Mouse (Mus musculus) stomach, postnatal 0 days (tissue): ENCODE results near the gene Dppa3. TPM values are rescaled to one million over a fixed set of nuclear protein-coding genes. Genes with fewer than 3 reads are reported as not detected.

Experiments used
- ATAC-seq: fragments of 200-750 bp; cut with Nextera tagmentation; 2 replicates; pipeline ENCODE4 v1.8.0; 2017; ENCODE audit not compliant: low FRiP score, low TSS enrichment
- DNase-seq: peaks from one replicate; pipeline ENCODE4 v3.0.0-alpha.2; 2016; ENCODE audit warnings: low spot score
- H3K27ac ChIP-seq: fragments of 300-500 bp; sonication (generic); replicated peaks from 2 replicates; pipeline ENCODE4 v1.5.1; 2014; ENCODE audit warnings: mild to moderate bottlenecking, control low read depth
- H3K27me3 ChIP-seq: fragments of 300-500 bp; sonication (generic); 2 replicates; pipeline ENCODE4 v1.6.1; 2014; ENCODE audit warnings: low read length; ENCODE audit not compliant: control insufficient read depth, insufficient read depth
- H3K36me3 ChIP-seq: fragments of 300-500 bp; sonication (generic); 2 replicates; pipeline ENCODE4 v1.6.1; 2014; ENCODE audit warnings: low read length, mixed read lengths; ENCODE audit not compliant: control insufficient read depth, insufficient read depth
- H3K4me1 ChIP-seq: fragments of 300-500 bp; sonication (generic); replicated peaks from 2 replicates; pipeline ENCODE4 v1.6.1; 2014; ENCODE audit warnings: antibody characterized with exemption; ENCODE audit not compliant: control insufficient read depth, insufficient read depth
- H3K4me2 ChIP-seq: fragments of 300-500 bp; sonication (generic); replicated peaks from 2 replicates; pipeline ENCODE4 v1.6.1; 2014; ENCODE audit warnings: low read depth, mild to moderate bottlenecking, control low read depth, moderate library complexity
- H3K4me3 ChIP-seq: fragments of 300-500 bp; sonication (generic); 2 replicates; pipeline ENCODE4 v1.5.1; 2014; ENCODE audit warnings: low read depth, low read length, control low read depth
- H3K9ac ChIP-seq: fragments of 300-500 bp; sonication (generic); 2 replicates; pipeline ENCODE4 v1.6.1; 2014; ENCODE audit warnings: mild to moderate bottlenecking, low read length, control low read depth, mixed read lengths
- H3K9me3 ChIP-seq: fragments of 300-500 bp; sonication (generic); 2 replicates; pipeline ENCODE4 v1.6.1; 2016; ENCODE audit warnings: low read length; ENCODE audit not compliant: control insufficient read depth
- CTCF ChIP-seq: IDR thresholded peaks from 2 replicates; pipeline ENCODE4 v1.5.1; 2016; ENCODE audit warnings: antibody characterized with exemption, low read depth, mild to moderate bottlenecking, moderate library complexity
- EP300 ChIP-seq: optimal IDR thresholded peaks from 2 replicates; pipeline ENCODE3; 2016; ENCODE audit warnings: antibody characterized with exemption
- WGBS: fragments of 180-500 bp; shearing (Covaris S2); extraction: QIAGEN DNeasy Blood & Tissue Kit; methylation state at CpG from one replicate; pipeline ENCODE4 v1.1.7; 2014; 5-methylcytosine and 5-hydroxymethylcytosine counted together
- polyA plus RNA-seq: library from polyadenylated mRNA; unstranded; fragments of >200 nt; fragmentation: Nextera tagmentation; extraction: Ambion mirVana; gene quantifications from 2 replicates; pipeline ENCODE4 v1.2.1, GENCODE M21; 2015

Gene Dppa3
- not detected in 2 replicates for polyA plus RNA-seq

GRCm38 (mm10) chr6:122626110-122626509 lies at the start of gene Dppa3:
Gene Dppa3 (plus strand): TSS chr6:122626410.
- WGBS = 89% methylated on average over 8 of the region's 8 CpGs
- Histone ChIP-seq H3K36me3 (no peaks in the 10 kb centered on the region), H3K9ac (no peak within 1 kb of the TSS), H3K9me3 (no peaks in the 10 kb centered on the region), H3K4me2 (no peak within 1 kb of the TSS; the same call in 1 of the 2 replicates), H3K4me3 (no peak within 1 kb of the TSS), H3K27ac (no peak within 1 kb of the TSS), H3K4me1 (no peaks in the 10 kb centered on the region), H3K27me3 (no peaks in the 10 kb centered on the region)
- TF ChIP-seq CTCF (no peak), EP300 (no peak)
- no peak for DNase-seq
- ATAC-seq = no peak

DNA sequence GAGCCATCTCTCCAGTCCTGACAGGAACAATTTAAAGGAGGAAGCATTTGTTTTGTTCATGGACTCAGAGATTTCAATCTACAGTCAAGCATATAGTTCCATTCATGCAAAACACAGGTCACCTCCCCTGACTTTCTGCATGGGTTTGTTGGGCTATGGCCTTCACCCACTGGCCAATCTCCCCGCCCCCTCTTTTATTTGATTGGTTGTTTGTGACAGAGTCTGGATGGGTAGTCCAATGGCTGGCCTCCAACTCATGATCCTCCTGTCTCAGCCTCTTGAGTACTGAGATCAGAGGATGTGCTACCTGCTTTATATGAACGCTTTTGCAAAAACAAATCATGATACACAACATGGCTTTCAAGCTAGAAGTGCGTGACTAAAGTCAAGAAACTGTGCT lies 49.2 kb upstream of the Dppa3 start:
- H3K4me1 ChIP-seq = no peaks in the 10 kb centered on the region
- H3K27me3 ChIP-seq = no peaks in the 10 kb centered on the region
- ATAC-seq = no peak
- H3K4me2 ChIP-seq = no peak overlapping the region
- 82% methylated on average over 3 of the region's 3 CpGs for WGBS
- no peak for DNase-seq
- TF ChIP-seq CTCF (no peak), EP300 (no peak)
- no peaks in the 10 kb centered on the region for H3K9me3 ChIP-seq
- no peak overlapping the region for H3K4me3 ChIP-seq
- no peaks in the 10 kb centered on the region for H3K36me3 ChIP-seq
- H3K27ac ChIP-seq = no peak overlapping the region
- no peak overlapping the region for H3K9ac ChIP-seq

DNA sequence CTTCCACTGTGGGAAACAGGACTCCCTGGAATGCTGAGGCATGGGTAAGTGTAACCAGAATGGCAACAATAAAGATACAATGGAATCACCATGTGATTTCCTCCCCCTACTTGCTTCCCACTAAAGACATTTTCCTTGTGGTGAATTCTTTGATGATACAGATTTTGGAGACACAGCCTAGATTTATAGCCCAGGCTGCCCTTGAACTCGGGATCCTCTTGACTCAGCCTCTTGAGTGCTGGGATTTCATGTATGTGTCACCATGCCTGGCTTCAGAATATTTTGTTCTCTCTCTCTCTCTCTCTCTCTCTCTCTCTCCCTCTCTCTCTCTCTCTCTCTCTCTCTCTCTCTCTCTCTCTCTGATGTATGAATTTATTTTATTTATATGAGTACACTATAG lies 47.1 kb upstream of the Dppa3 start:
- H3K36me3 ChIP-seq = no peaks in the 10 kb centered on the region
- H3K27ac ChIP-seq = no peak overlapping the region
- H3K4me3 ChIP-seq = no peak overlapping the region
- WGBS = 78% methylated on average over 1 of the region's 1 CpGs
- no peak for DNase-seq
- no peaks in the 10 kb centered on the region for H3K27me3 ChIP-seq
- H3K9me3 ChIP-seq = no peaks in the 10 kb centered on the region
- H3K4me2 ChIP-seq = no peak overlapping the region
- TF ChIP-seq EP300 = no peak
- no peak for TF ChIP-seq CTCF
- no peak for ATAC-seq
- no peak overlapping the region for H3K9ac ChIP-seq
- no peaks in the 10 kb centered on the region for H3K4me1 ChIP-seq

- TF ChIP-seq CTCF (no peak), EP300 (no peak)
- Histone ChIP-seq H3K36me3 (no peaks in the 10 kb centered on the region), H3K4me2 (no peak overlapping the region), H3K27me3 (no peaks in the 10 kb centered on the region), H3K27ac (no peak overlapping the region), H3K4me3 (no peak overlapping the region), H3K9ac (no peak overlapping the region), H3K4me1 (no peaks in the 10 kb centered on the region), H3K9me3 (no peaks in the 10 kb centered on the region)
- DNase-seq = peak; percentile 70
- 64% methylated on average over 13 of the region's 13 CpGs for WGBS
- ATAC-seq = peak; percentile 96
Observed at GRCm38 (mm10) chr6:122591027-122591758, 35.0 kb upstream of the Dppa3 start.

DNA sequence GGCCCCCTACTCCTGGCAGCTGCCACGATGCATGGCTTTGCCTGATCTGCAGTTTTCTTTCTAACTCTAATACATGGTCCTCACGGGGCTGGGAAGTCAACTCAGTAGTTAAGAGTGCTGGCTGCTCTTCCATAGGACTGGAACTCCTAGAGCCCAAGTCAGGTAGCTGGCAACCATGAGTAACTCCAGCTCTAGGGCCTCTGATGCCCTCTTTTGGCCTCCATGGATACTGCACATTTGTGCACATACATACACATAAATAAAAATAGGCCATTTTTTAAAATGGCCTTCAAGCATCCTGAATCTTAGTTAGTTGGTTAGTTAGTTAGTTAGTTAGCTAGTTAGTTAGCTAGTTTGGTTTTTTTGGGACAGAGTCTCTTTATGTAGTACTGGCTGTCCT lies 33.3 kb upstream of the Dppa3 start:
- Histone ChIP-seq H3K27ac (no peak overlapping the region), H3K4me3 (no peak overlapping the region), H3K9me3 (no peaks in the 10 kb centered on the region), H3K36me3 (no peaks in the 10 kb centered on the region), H3K4me2 (no peak overlapping the region), H3K27me3 (no peaks in the 10 kb centered on the region), H3K4me1 (no peaks in the 10 kb centered on the region), H3K9ac (no peak overlapping the region)
- DNase-seq = no peak
- ATAC-seq = no peak
- WGBS = 96% methylated on average over 2 of the region's 2 CpGs
- TF ChIP-seq CTCF (no peak; the same call in 1 of the 2 replicates), EP300 (no peak)

- 20% methylated on average over 7 of the region's 7 CpGs for WGBS
- Histone ChIP-seq H3K4me3 (no peak overlapping the region), H3K27me3 (no peaks in the 10 kb centered on the region), H3K4me1 (no peaks in the 10 kb centered on the region), H3K27ac (no peak overlapping the region), H3K4me2 (no peak overlapping the region), H3K9me3 (no peaks in the 10 kb centered on the region), H3K9ac (no peak overlapping the region), H3K36me3 (no peaks in the 10 kb centered on the region)
- ATAC-seq (0 out of 2 replicates have a peak, but pooled peaks have one; percentile 36), DNase-seq (peak; percentile 34)
- TF ChIP-seq EP300 = no peak
- peak; percentile 72 for TF ChIP-seq CTCF
Observed at GRCm38 (mm10) chr6:122595637-122596036, 30.6 kb upstream of the Dppa3 start.
